ENCODE assay signal across 14 mouse cellular contexts in genomic region chr2:135497251-135497650, GRCm38 (mm10).
"Had no signal": no experiment of that assay in that cellular context is flagged by ENCODE, and none has a peak within 500 bp of the region (broad histone marks: within the 10 kb centered on the region; RNA-seq: fewer than 3 reads in every experiment).

No protein-coding gene starts in this region.

- H3K9me3 ChIP-seq: neural tube, embryonic 13.5 days; neural tube, embryonic 15.5 days; stomach, embryonic 15.5 days had no signal

- H3K4me2 ChIP-seq: neural tube, embryonic 13.5 days; neural tube, embryonic 15.5 days; stomach, embryonic 15.5 days had no signal

- DNase-seq: right cerebral cortex, adult 18-20 months; right cerebral cortex, postnatal 14 days; right cerebral cortex, postnatal 25 days; spleen, adult 18-20 months; thymus, adult 18-20 months; thymus, adult 2 months; thymus, postnatal 14 days; thymus, postnatal 25 days; thymus, postnatal 36 days; thymus, postnatal 4 days had no signal

- H3K27me3 ChIP-seq: neural tube, embryonic 13.5 days; neural tube, embryonic 15.5 days; stomach, embryonic 15.5 days had no signal

- H3K9ac ChIP-seq: neural tube, embryonic 13.5 days; neural tube, embryonic 15.5 days; stomach, embryonic 15.5 days had no signal

- H3K27ac ChIP-seq: neural tube, embryonic 13.5 days; neural tube, embryonic 15.5 days; stomach, embryonic 15.5 days; stomach, postnatal 0 days had no signal

- H3K4me1 ChIP-seq: neural tube, embryonic 13.5 days; neural tube, embryonic 15.5 days; stomach, embryonic 15.5 days had no signal

- H3K36me3 ChIP-seq: neural tube, embryonic 13.5 days; neural tube, embryonic 15.5 days; stomach, embryonic 15.5 days had no signal

- H3K4me3 ChIP-seq: neural tube, embryonic 13.5 days; neural tube, embryonic 15.5 days; stomach, embryonic 15.5 days had no signal
